Mouse (Mus musculus): ENCODE results near the gene Casq2. TPM values are rescaled to one million over a fixed set of nuclear protein-coding genes. Genes with fewer than 3 reads are reported as not detected.

Casq2 gene
- polyA plus RNA-seq, 1 experiment from 2014 or later: 5.2 TPM

Other genes starting within 250 kb of the Casq2 start
- 1.7 and 2.0 TPM in 2 replicates for gene Mab21l3, start 237.5 kb upstream of the Casq2 start, polyA plus RNA-seq (2015; fragmentation: Nextera tagmentation; extraction: Ambion mirVana)
- gene Slc22a15, start 162.0 kb upstream of the Casq2 start, polyA plus RNA-seq (2015; fragmentation: Nextera tagmentation; extraction: Ambion mirVana): 5.3 and 5.6 TPM in 2 replicates
- 2.5 and 4.2 TPM in 2 replicates for gene Nhlh2, start 76.3 kb upstream of the Casq2 start, polyA plus RNA-seq (2015; fragmentation: Nextera tagmentation; extraction: Ambion mirVana)
- gene Vangl1, start 118.3 kb downstream of the Casq2 start, polyA plus RNA-seq (2015; fragmentation: Nextera tagmentation; extraction: Ambion mirVana): 13.9 and 15.4 TPM in 2 replicates

All from embryonic facial prominence, embryonic 13.5 days (tissue).